Mouse (Mus musculus): ENCODE data around the gene Spsb1. TPM values are rescaled to one million over a fixed set of nuclear protein-coding genes. Genes with fewer than 3 reads are reported as not detected.

Spsb1 gene
- total and polyA plus RNA-seq, 3 experiments, result 0.04 to 0.19 (median 0.07) TPM

- no peaks in the 10 kb centered on the region for H3K27me3 ChIP-seq (replicated peaks)
- DNase-seq (ENCODE audit: extremely low read depth), result no peak
- TF ChIP-seq CTCF (conservative IDR thresholded peaks at IDR 0.05 in 1 of 2, IDR thresholded peaks at IDR 0.05 in 1 of 2; ENCODE audit: low read depth in 2 of 2, low read length in 2 of 2), result no peak
- TF ChIP-seq HCFC1 (IDR thresholded peaks at IDR 0.05; ENCODE audit: low read depth, low read length), result no peak
- TF ChIP-seq ZKSCAN1 (IDR thresholded peaks at IDR 0.05; ENCODE audit: borderline replicate concordance, low read depth, low read length), result no peak
- TF ChIP-seq GABPA (IDR thresholded peaks at IDR 0.05; ENCODE audit: insufficient replicate concordance, low read depth, low read length), result no peak
- no peak for TF ChIP-seq POLR2AphosphoS2 (IDR thresholded peaks at IDR 0.05; ENCODE audit: low read depth, low read length)
- TF ChIP-seq ZC3H11A (IDR thresholded peaks at IDR 0.05; ENCODE audit: low read depth, low read length), result no peak
- TF ChIP-seq TCF12 (IDR thresholded peaks at IDR 0.05; ENCODE audit: low read depth, low read length), result no peak
- no peak for TF ChIP-seq RCOR1 (conservative IDR thresholded peaks at IDR 0.05; ENCODE audit: low read depth, low read length)
- TF ChIP-seq JUND (conservative IDR thresholded peaks at IDR 0.05; ENCODE audit: low read depth, low read length), result no peak
- TF ChIP-seq ELF1 (IDR thresholded peaks at IDR 0.05; ENCODE audit: low read depth, low read length), result no peak
- no peak for TF ChIP-seq KAT2A (IDR thresholded peaks at IDR 0.05; ENCODE audit: insufficient replicate concordance, low read length)
- TF ChIP-seq UBTF (IDR thresholded peaks at IDR 0.05; ENCODE audit: low read depth, low read length), result no peak
- no peak for TF ChIP-seq ETS1 (conservative IDR thresholded peaks at IDR 0.05; ENCODE audit: low read depth, low read length)
- TF ChIP-seq MXI1 (IDR thresholded peaks at IDR 0.05; ENCODE audit: low read depth, low read length), result no peak
- no peaks in the 10 kb centered on the region for H3K79me2 ChIP-seq (replicated peaks; ENCODE audit: control insufficient read depth, extremely low read depth, insufficient read depth, poor library complexity, severe bottlenecking)
- no peak overlapping the region for H3K9ac ChIP-seq (ENCODE audit: insufficient read depth, low read depth)
- peaks cover 0 to 12% of the 10 kb centered on the region in 2 experiments for H3K36me3 ChIP-seq (replicated peaks in 1 of 2; ENCODE audit: control insufficient read depth in 1 of 2, insufficient read depth in 1 of 2, low read length in 1 of 2)
- H3K27ac ChIP-seq (ENCODE audit: insufficient read depth, low read depth), result no peak overlapping the region
- H3K9me3 ChIP-seq (replicated peaks; ENCODE audit: low read length), result no peaks in the 10 kb centered on the region
- peaks cover 0 to 9% of the 10 kb centered on the region in 2 experiments; a peak in 2 of 4 replicates for H3K4me1 ChIP-seq (ENCODE audit: control insufficient read depth in 1 of 2, insufficient read depth in 2 of 2)
- dilution Hi-C loops (cut with MboI; ENCODE audit: extremely low pct_ligation_motif_present, extremely low pct_unique_long_range_greater_than_20kb, low sequenced_read_pairs), result no loop called here
- no peak overlapping the region for H3K4me3 ChIP-seq (replicated peaks in 1 of 3; ENCODE audit: low read depth in 2 of 3, low read length in 2 of 3, poor library complexity in 1 of 3)
- no peak overlapping the region for H3K4me2 ChIP-seq (ENCODE audit: insufficient read depth, low read depth, poor library complexity, severe bottlenecking)
- in situ Hi-C loops (cut with MboI; ENCODE audit: low pct_ligation_motif_present, low pct_unique_long_range_greater_than_20kb, low sequenced_read_pairs), result no loop called here
Measured at GRCm38 (mm10) chr4:149975291-149975690, 20.4 kb upstream of the Spsb1 start.

GRCm38 (mm10) chr4:149971393-149971792 is 16.6 kb upstream of the Spsb1 start:
- H3K4me1 ChIP-seq (ENCODE audit: control insufficient read depth in 1 of 2, insufficient read depth in 2 of 2), result no peaks in the 10 kb centered on the region
- DNase-seq (ENCODE audit: extremely low read depth), result no peak
- no peak for TF ChIP-seq E2F4 (IDR thresholded peaks at IDR 0.05; ENCODE audit: insufficient replicate concordance, low read depth, low read length)
- TF ChIP-seq MAFK (IDR thresholded peaks at IDR 0.05; ENCODE audit: insufficient replicate concordance, low read length), result no peak
- TF ChIP-seq RCOR1 (conservative IDR thresholded peaks at IDR 0.05; ENCODE audit: low read depth, low read length), result no peak
- no peak for TF ChIP-seq BHLHE40 (IDR thresholded peaks at IDR 0.05; ENCODE audit: low read depth, low read length)
- TF ChIP-seq EP300 (IDR thresholded peaks at IDR 0.05; ENCODE audit: low read length), result no peak
- TF ChIP-seq GABPA (IDR thresholded peaks at IDR 0.05; ENCODE audit: insufficient replicate concordance, low read depth, low read length), result no peak
- no peak for TF ChIP-seq MAZ (IDR thresholded peaks at IDR 0.05; ENCODE audit: low read depth, low read length)
- TF ChIP-seq ZC3H11A (IDR thresholded peaks at IDR 0.05; ENCODE audit: low read depth, low read length), result no peak
- no peak for TF ChIP-seq ZNF384 (IDR thresholded peaks at IDR 0.05; ENCODE audit: low read depth, low read length)
- no peak for TF ChIP-seq JUND (conservative IDR thresholded peaks at IDR 0.05; ENCODE audit: low read depth, low read length)
- no peaks in the 10 kb centered on the region for H3K36me3 ChIP-seq (replicated peaks in 1 of 2; ENCODE audit: control insufficient read depth in 1 of 2, insufficient read depth in 1 of 2, low read length in 1 of 2)
- no peak overlapping the region for H3K27ac ChIP-seq (ENCODE audit: insufficient read depth, low read depth)
- H3K9me3 ChIP-seq (replicated peaks; ENCODE audit: low read length), result no peaks in the 10 kb centered on the region
- no peak overlapping the region for H3K9ac ChIP-seq (ENCODE audit: insufficient read depth, low read depth)
- dilution Hi-C loops (cut with MboI; ENCODE audit: extremely low pct_ligation_motif_present, extremely low pct_unique_long_range_greater_than_20kb, low sequenced_read_pairs), result loop anchor here (25.0 kb wide), 1 partner anchor 184 kb away; no protein-coding TSS in a partner anchor
- in situ Hi-C loops (cut with MboI; ENCODE audit: low pct_ligation_motif_present, low pct_unique_long_range_greater_than_20kb, low sequenced_read_pairs), result no loop called here
- H3K4me3 ChIP-seq (replicated peaks in 1 of 3; ENCODE audit: low read depth in 2 of 3, low read length in 2 of 3, poor library complexity in 1 of 3), result no peak overlapping the region
- no peak overlapping the region for H3K4me2 ChIP-seq (ENCODE audit: insufficient read depth, low read depth, poor library complexity, severe bottlenecking)
- peaks cover 19% of the 10 kb centered on the region for H3K27me3 ChIP-seq (replicated peaks)
- no peaks in the 10 kb centered on the region for H3K79me2 ChIP-seq (replicated peaks; ENCODE audit: control insufficient read depth, extremely low read depth, insufficient read depth, poor library complexity, severe bottlenecking)
